Mouse (Mus musculus) lung, adult 2 months (tissue): ENCODE measurements around the gene Plcxd2.

Source experiments
- CTCF ChIP-seq: fragments of 200-500 bp; IDR thresholded peaks from 2 replicates; pipeline ENCODE4 v1.5.1; 2011; ENCODE audit warnings: mild to moderate bottlenecking, low read length, control low read depth; ENCODE audit not compliant: insufficient read depth
- POLR2A ChIP-seq: fragments of 200-500 bp; IDR thresholded peaks from 2 replicates; pipeline ENCODE4 v1.6.1; 2011; ENCODE audit warnings: low read depth, mild to moderate bottlenecking, control low read depth, low read length, borderline replicate concordance; ENCODE audit errors: extremely low read depth

DNA sequence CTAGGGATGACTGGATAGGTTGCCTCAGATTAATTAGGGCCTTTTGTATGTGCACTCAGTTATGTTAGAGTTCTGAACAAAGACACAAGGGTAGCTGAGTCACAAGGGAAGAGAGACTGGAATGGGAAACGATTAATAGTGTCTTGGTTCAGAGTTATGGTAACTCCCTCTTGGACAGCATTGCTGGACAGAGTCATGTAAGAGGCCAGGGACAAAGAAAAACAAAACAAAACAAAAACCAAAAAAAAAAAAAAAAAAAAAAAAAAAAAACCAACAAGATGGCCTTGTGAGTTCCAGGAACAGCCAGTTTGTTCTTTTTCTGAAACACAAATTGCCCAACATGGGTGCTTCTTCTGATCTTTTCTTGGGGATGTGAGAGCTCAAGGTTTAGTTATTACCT is 23.8 kb downstream of the Plcxd2 start:
- TF ChIP-seq POLR2A: no peak
- no peak for TF ChIP-seq CTCF
